Mouse (Mus musculus) ES-E14 (cell line): Measurements from ENCODE around the gene Dock7. TPM values are rescaled to one million over a fixed set of nuclear protein-coding genes. Genes with fewer than 3 reads are reported as not detected.
A peak's percentile ranks its signal among the peaks of the same experiment; 100 is the strongest.

ENCODE experiments used
- DNase-seq: peaks from one replicate; pipeline ENCODE4 v3.0.0-alpha.2; 2013; ENCODE audit warnings: low read depth, low spot score
- H3K27ac ChIP-seq: 2 replicates; pipeline ENCODE4 v1.5.1; 2012; ENCODE audit warnings: low read depth, mild to moderate bottlenecking, low read length, moderate library complexity, mixed read lengths; ENCODE audit not compliant: poor library complexity, insufficient read depth, severe bottlenecking
- H3K36me3 ChIP-seq: 2 replicates; pipeline ENCODE4 v1.6.1; 2012; ENCODE audit warnings: mild to moderate bottlenecking, low read length, moderate library complexity, mixed read lengths; ENCODE audit not compliant: control insufficient read depth, poor library complexity, insufficient read depth, severe bottlenecking
- H3K4me1 ChIP-seq, 2 experiments: fragments of 150-350 bp in 1 of 2; sonication (generic) in 1 of 2; 2 replicates each; pipeline ENCODE4 v1.6.1; 2012; ENCODE audit warnings: low read length in 2 of 2, mild to moderate bottlenecking in 1 of 2, mixed read lengths in 1 of 2; ENCODE audit not compliant: control insufficient read depth in 2 of 2, insufficient read depth in 2 of 2, poor library complexity in 1 of 2
- H3K4me3 ChIP-seq, 2 experiments: fragments of 150-350 bp in 1 of 2; sonication (generic) in 1 of 2; 2 replicates each; pipeline ENCODE4 v1.5.1; 2012; ENCODE audit warnings: low read length in 2 of 2, low read depth in 1 of 2, mild to moderate bottlenecking in 1 of 2, mixed read lengths in 1 of 2; ENCODE audit not compliant: insufficient read depth in 1 of 2, poor library complexity in 1 of 2, severe bottlenecking in 1 of 2
- H3K9ac ChIP-seq: 2 replicates; pipeline ENCODE4 v1.6.1; 2012; ENCODE audit warnings: low read depth, mild to moderate bottlenecking, low read length, mixed read lengths; ENCODE audit not compliant: poor library complexity, insufficient read depth, severe bottlenecking
- H3K9me3 ChIP-seq: fragments of 150-350 bp; sonication (generic); 2 replicates; pipeline ENCODE4 v1.6.1; 2012; ENCODE audit warnings: low read depth, mild to moderate bottlenecking, low read length; ENCODE audit not compliant: control insufficient read depth, insufficient read depth
- CHD2 ChIP-seq: IDR thresholded peaks from 2 replicates; pipeline ENCODE4 v1.6.1; 2014; ENCODE audit warnings: mild to moderate bottlenecking, low read depth, low read length, inconsistent platforms
- HCFC1 ChIP-seq: IDR thresholded peaks from 2 replicates; pipeline ENCODE4 v1.6.1; 2012; ENCODE audit warnings: low read length, inconsistent platforms, borderline replicate concordance; ENCODE audit not compliant: insufficient read depth
- MAFK ChIP-seq: IDR thresholded peaks from 2 replicates; pipeline ENCODE4 v1.6.1; 2014; ENCODE audit warnings: mild to moderate bottlenecking, low read depth, low read length, inconsistent platforms; ENCODE audit not compliant: insufficient read depth
- ZC3H11A ChIP-seq: IDR thresholded peaks from 2 replicates; pipeline ENCODE4 v1.6.1; 2012; ENCODE audit warnings: low read depth, mild to moderate bottlenecking, inconsistent platforms, low read length, borderline replicate concordance
- ZNF384 ChIP-seq: IDR thresholded peaks from 2 replicates; pipeline ENCODE4 v1.6.1; 2012; ENCODE audit warnings: low read depth, low read length, inconsistent platforms
- in situ Hi-C, 2 experiments: fragments of 600-800 bp; cut with MboI; formaldehyde crosslinking; loops; one replicate each; pipeline ENCODE4 v1.15.1; 2025; ENCODE audit warnings: low sequenced_read_pairs in 2 of 2, inconsistent platforms in 1 of 2; ENCODE audit not compliant: unreplicated experiment in 2 of 2
- total RNA-seq: library from RNA; depleted of rRNA; stranded (reverse); fragments of 300-350 nt; gene quantifications from 2 replicates; pipeline ENCODE4 v1.2.3, GENCODE M21; 2012

The Dock7 gene
- total RNA-seq, 1 experiment: 22.8 TPM

DNA sequence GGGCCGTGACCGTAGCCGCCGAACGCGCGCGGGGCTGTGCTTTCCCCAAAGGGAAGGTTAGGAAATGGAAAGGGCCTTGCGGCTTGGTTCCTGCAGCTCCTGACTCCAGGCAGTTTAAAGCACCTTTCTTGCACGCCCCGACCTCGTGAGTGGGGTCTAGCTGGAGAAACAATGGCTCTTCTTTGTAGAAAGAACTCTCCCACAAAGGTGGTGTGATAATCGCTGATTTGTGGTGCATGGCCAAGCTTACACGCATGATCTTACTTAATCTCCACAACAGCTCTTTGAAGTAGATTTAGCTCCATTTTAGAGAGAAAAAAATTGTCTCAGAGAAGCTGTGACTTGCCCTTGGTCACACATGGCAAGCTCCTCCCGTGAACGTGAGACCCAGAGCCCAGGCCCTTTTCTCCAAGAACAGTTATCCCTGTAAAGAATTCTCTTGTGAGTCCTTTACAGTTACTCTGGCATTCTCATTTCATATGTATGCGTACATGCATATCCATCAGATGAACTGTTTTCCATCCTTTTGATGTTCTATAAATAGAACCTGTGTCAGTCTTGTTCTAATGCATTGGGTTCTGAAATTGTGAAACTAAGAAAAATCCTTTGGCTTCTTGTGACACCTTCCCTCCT lies 524 bp upstream of the Dock7 start:
- H3K4me3 ChIP-seq: peak overlapping the region; percentile 90 to 97
- no peaks in the 10 kb centered on the region; a peak in 2 of 4 replicates for H3K4me1 ChIP-seq
- DNase-seq: no peak
- in situ Hi-C loops: no loop called here
- H3K9me3 ChIP-seq: no peaks in the 10 kb centered on the region
- no peak overlapping the region for H3K27ac ChIP-seq
- peak overlapping the region; percentile 84 for H3K9ac ChIP-seq
- H3K36me3 ChIP-seq: no peaks in the 10 kb centered on the region
- no peak for TF ChIP-seq ZC3H11A
- TF ChIP-seq MAFK: no peak

DNA sequence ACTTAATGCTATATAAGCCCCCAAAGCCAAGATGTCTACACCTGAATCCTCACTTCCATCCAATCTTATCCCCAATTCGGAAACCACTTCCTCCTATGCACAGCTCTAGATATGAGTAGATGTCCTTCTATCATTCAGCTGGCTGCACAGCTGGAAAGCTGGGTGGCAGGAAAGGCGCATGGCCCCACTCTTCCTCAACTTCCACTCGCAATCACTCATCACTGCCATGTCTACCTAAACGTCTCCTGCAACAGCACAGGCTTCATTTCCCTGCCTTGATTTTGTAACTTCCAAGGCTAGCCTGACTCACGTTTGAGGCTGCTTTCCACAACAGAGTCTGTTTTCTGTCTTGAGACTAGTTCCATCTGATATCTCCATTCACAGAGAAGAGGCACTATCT lies 1.7 kb downstream of the Dock7 start:
- H3K4me3 ChIP-seq: no peak overlapping the region

GRCm38 (mm10) chr4:99115797-99116196 lies 4.9 kb downstream of the Dock7 start:
- TF ChIP-seq HCFC1 (no peak), ZNF384 (no peak), MAFK (no peak), ZC3H11A (no peak), CHD2 (no peak)
- in situ Hi-C loops: no loop called here
- DNase-seq: no peak

More for the DNA sequence above, 1.7 kb downstream of the Dock7 start:
- no peaks in the 10 kb centered on the region; a peak in 2 of 4 replicates for H3K4me1 ChIP-seq
- in situ Hi-C loops: no loop called here
- 0 out of 2 replicates have a peak, but pooled peaks cover 4% of the 10 kb centered on the region for H3K9me3 ChIP-seq
- no peak for DNase-seq
- TF ChIP-seq CHD2 (no peak), HCFC1 (no peak), MAFK (no peak), ZC3H11A (no peak), ZNF384 (no peak)
- H3K9ac ChIP-seq: no peak overlapping the region
- H3K27ac ChIP-seq: no peak overlapping the region
- H3K36me3 ChIP-seq: no peaks in the 10 kb centered on the region

DNA sequence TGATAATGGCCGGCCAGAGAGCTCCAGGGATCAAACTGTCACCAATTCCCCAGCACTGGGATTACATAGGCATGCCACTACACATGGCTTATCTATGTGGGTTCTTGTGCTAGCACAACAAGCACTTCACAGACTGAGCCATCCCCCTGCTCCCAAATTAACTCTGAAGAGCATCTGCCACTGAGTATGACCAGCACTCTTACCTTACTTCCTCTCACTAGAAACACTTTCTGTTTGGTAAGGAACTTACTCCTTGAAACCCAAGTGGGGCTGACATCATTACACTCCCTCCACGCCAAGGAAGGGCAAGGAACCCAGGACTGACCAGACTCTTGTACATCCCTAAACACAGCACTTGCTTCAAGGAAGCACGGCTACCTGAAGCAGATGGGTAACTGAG lies 9.0 kb downstream of the Dock7 start:
- H3K36me3 ChIP-seq: no peaks in the 10 kb centered on the region
- DNase-seq: no peak
- TF ChIP-seq MAFK (no peak), CHD2 (no peak), HCFC1 (no peak), ZNF384 (no peak)
- no peak overlapping the region for H3K4me3 ChIP-seq
- no peak overlapping the region for H3K9ac ChIP-seq
- 0 out of 2 replicates have a peak, but pooled peaks cover 4% of the 10 kb centered on the region for H3K9me3 ChIP-seq
- H3K4me1 ChIP-seq: no peaks in the 10 kb centered on the region
- in situ Hi-C loops: no loop called here
- no peak overlapping the region for H3K27ac ChIP-seq

More at GRCm38 (mm10) chr4:99115797-99116196, 4.9 kb downstream of the Dock7 start:
- no peaks in the 10 kb centered on the region for H3K36me3 ChIP-seq
- H3K9ac ChIP-seq: no peak overlapping the region
- H3K27ac ChIP-seq: no peak overlapping the region
- 0 out of 2 replicates have a peak, but pooled peaks cover 4% of the 10 kb centered on the region for H3K9me3 ChIP-seq
- H3K4me1 ChIP-seq: no peaks in the 10 kb centered on the region; a peak in 1 of 4 replicates
- H3K4me3 ChIP-seq: no peak overlapping the region

- no peaks in the 10 kb centered on the region for H3K9me3 ChIP-seq
- no peak overlapping the region for H3K4me3 ChIP-seq
- H3K9ac ChIP-seq: no peak overlapping the region
- in situ Hi-C loops: no loop called here
- DNase-seq: no peak
- no peaks in the 10 kb centered on the region for H3K4me1 ChIP-seq
- H3K27ac ChIP-seq: no peak overlapping the region
- no peak for TF ChIP-seq CHD2
- no peak for TF ChIP-seq HCFC1
- no peak for TF ChIP-seq ZC3H11A
- no peak for TF ChIP-seq ZNF384
- no peak for TF ChIP-seq MAFK
- no peaks in the 10 kb centered on the region for H3K36me3 ChIP-seq
Observed at GRCm38 (mm10) chr4:99108817-99109216, 11.9 kb downstream of the Dock7 start.
